Mouse (Mus musculus) B cell, adult (primary cell): ENCODE results near the gene Hist1h2ai. TPM values are rescaled to one million over a fixed set of nuclear protein-coding genes. Genes with fewer than 3 reads are reported as not detected.

Source experiments
- total RNA-seq: library from RNA; stranded (reverse); gene quantifications from 4 replicates; pipeline ENCODE4 v1.2.4, GENCODE M21; 2023; ENCODE audit not compliant: inconsistent age

Gene Hist1h2ai
- total RNA-seq, result 57.4 to 111 TPM (median 95.3 TPM) in 4 replicates

DNA sequence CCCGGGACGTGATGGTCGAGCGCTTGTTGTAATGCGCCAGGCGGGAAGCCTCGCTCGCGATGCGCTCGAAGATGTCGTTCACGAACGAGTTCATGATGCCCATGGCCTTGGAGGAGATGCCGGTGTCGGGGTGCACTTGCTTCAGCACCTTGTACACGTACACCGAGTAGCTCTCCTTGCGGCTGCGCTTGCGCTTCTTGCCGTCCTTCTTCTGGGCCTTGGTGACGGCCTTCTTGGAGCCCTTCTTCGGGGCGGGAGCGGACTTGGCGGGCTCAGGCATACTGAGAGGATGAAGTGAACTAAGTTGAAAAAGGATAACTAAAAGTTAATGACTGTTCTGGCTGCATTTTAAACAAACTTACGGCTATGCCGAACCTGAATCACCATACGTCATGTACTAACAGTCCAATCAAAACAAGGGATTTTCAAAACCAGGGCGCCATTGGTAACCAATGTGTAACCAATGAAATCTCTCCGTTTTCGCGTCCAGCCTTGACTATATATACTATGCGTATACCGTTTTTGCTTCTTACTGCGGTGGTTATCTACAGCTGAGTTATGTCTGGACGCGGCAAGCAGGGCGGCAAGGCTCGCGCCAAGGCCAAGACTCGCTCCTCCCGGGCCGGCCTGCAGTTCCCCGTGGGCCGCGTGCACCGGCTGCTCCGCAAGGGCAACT lies at the start of gene Hist1h2ai, which contains the start of gene Hist1h2bl:
TSS of gene Hist1h2ai (plus strand) at position 559 of the 676 bp plus-strand sequence.
TSS of gene Hist1h2bl (minus strand) at position 280 of the 676 bp plus-strand sequence.

DNA sequence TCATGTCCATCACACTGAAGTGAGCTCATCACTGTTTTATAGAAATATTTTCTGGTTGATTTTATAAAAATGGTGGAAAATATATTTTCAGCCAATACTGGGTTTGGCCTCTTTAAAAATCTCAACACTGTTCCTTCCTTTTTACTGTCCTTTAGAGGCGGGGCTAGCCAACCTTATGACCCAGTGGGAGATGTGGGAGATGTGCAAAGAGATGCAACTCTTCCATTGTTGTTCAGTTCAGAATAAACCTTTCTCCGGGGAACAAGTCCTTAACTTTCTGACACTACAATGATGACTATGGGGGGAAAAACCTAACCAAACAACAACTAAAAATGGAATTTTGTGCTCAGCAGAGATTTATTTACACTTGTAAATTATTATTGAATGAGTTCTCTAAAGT lies 38.9 kb upstream of the Hist1h2ai start, which contains the start of gene Olfr1360:
TSS of gene Olfr1360 (minus strand) at position 101 of the 400 bp plus-strand sequence.

DNA sequence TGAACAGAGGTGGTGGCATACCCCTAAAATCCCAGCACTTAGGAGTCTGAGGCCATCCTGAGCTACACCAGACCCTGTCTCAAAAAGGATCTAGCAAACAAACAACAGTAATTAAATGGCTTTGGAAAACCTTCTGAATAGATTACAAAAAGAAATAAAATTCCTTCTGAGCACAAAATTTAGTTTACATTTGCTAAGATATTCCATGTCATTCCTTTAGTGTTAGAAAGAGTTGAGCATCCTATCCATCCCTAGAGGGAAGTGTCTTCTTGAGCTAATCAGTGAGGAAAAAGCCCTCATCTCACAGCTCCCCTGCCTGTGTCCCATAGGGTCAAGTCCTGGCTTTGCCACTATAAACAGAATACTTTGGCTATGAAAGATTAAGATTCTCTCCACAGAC lies 18.4 kb upstream of the Hist1h2ai start, which contains the start of gene Olfr1359:
TSS of gene Olfr1359 (plus strand) at position 301 of the 400 bp plus-strand sequence.

DNA sequence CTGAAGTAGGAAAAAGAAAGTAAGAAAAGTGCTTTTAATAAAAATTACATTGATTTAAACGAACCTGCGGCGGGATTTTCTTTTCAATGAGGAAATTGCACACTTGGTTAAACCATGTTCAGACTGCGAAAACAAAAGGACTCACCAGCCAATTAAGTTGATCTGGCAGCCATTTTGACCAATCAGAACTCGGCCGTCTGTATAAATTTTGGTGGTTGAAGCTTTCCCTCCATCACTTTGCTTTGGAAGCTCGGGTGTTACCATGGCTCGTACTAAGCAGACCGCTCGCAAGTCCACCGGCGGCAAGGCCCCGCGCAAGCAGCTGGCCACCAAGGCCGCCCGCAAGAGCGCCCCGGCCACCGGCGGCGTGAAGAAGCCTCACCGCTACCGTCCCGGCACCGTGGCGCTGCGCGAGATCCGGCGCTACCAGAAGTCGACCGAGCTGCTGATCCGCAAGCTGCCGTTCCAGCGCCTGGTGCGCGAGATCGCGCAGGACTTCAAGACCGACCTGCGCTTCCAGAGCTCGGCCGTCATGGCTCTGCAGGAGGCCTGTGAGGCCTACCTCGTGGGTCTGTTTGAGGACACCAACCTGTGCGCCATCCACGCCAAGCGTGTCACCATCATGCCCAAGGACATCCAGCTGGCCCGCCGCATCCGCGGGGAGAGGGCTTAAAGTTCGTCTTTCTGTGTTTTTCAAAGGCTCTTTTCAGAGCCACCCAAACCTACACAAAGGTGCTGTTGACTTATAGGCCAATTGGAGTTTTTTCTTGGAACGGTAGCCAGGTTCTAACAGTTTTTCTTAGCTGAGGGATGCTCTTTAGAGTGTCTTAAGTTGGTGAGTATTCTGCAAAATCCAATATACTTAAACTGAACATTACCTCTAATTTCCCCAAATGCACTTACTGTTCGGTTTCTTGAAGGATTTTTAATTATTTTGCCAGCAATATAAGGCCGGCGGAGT lies 1.5 kb downstream of the Hist1h2ai start, which contains the start of gene Hist1h3h:
TSS of gene Hist1h3h (plus strand) at position 263 of the 961 bp plus-strand sequence.

DNA sequence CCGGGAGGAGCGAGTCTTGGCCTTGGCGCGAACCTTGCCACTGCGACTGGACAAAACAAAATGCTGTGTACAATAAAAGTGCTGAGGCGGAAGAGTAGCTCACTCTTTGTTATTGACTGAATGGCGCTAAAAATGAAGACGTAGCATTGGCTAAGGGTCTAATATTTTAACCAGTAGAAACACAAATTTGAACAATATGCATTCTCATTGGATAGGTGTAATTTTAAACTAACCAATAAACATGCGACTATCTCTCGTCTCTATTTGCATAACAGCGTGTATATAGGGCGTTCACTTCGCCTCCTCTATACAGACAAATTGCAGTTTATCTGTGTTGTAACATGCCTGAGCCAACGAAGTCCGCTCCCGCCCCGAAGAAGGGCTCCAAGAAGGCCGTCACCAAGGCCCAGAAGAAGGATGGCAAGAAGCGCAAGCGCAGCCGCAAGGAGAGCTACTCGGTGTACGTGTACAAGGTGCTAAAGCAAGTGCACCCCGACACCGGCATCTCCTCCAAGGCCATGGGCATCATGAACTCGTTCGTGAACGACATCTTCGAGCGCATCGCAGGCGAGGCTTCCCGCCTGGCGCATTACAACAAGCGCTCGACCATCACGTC lies 5.6 kb downstream of the Hist1h2ai start, which contains the start of gene Hist1h2bm:
TSS of gene Hist1h2bm (plus strand) at position 288 of the 616 bp plus-strand sequence.

DNA sequence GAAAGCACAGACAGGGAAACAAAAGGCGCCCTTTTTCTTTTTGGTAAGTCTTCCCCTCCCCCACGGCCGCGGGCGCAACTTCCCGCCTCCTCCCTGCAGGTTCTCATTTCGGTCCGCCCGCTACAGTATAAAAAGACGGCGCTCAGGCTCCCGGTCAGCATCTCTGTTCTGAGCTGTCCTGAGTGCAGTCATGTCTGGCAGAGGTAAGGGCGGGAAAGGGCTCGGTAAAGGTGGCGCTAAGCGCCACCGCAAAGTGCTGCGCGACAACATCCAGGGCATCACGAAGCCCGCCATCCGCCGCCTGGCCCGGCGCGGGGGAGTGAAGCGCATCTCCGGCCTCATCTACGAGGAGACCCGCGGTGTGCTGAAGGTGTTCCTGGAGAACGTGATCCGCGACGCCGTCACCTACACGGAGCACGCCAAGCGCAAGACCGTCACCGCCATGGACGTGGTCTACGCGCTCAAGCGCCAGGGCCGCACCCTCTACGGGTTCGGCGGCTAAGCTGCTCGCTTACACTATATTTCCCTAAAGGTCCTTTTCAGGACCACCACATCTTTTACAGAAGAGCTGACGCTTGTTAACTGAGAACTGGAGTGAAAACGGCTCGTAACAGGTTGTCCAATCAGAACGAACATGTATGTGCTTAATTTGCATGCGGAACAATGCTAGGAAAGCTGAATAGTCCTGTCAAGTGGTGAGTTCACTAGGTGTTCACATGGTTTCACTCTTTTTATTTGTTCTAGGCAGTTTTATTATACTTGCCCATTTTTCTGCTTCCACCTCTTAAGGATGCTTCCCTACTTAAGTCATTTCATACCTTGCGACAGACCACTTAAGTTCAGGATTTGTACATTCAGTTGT lies 18.9 kb downstream of the Hist1h2ai start, which contains the start of gene Hist1h4j:
TSS of gene Hist1h4j (plus strand) at position 159 of the 862 bp plus-strand sequence.

DNA sequence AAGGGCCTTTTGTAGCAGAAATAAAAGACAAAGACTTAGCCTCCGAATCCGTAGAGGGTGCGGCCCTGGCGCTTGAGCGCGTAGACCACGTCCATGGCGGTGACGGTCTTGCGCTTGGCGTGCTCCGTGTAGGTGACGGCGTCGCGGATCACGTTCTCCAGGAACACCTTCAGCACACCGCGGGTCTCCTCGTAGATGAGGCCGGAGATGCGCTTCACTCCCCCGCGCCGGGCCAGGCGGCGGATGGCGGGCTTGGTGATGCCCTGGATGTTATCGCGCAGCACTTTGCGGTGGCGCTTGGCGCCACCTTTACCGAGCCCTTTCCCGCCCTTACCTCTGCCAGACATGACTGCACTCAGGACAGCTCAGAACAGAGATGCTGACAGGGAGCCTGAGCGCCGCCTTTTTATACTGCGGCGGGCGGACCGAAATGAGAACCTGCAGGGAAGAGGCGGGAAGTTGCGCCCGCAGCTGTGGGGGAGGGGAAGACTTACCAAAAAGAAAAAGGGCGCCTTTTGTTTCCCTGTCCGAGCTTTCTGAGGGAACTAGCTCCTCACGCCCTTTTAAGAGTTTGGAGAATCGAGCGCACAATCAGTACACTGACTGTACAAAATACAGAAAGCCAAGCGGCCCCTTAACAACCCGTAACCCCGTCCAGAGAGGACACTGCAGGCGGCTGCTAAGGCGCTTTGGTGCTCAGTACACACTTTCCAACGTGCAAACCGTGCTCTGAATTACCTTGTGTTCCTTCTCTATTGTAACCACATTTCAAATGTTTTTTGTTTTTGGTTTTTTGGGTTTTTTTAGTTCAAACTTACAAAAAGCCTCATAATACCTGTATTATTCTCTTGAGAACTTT lies 34.2 kb downstream of the Hist1h2ai start, which contains the start of gene Hist1h4k:
TSS of gene Hist1h4k (minus strand) at position 347 of the 859 bp plus-strand sequence.

DNA sequence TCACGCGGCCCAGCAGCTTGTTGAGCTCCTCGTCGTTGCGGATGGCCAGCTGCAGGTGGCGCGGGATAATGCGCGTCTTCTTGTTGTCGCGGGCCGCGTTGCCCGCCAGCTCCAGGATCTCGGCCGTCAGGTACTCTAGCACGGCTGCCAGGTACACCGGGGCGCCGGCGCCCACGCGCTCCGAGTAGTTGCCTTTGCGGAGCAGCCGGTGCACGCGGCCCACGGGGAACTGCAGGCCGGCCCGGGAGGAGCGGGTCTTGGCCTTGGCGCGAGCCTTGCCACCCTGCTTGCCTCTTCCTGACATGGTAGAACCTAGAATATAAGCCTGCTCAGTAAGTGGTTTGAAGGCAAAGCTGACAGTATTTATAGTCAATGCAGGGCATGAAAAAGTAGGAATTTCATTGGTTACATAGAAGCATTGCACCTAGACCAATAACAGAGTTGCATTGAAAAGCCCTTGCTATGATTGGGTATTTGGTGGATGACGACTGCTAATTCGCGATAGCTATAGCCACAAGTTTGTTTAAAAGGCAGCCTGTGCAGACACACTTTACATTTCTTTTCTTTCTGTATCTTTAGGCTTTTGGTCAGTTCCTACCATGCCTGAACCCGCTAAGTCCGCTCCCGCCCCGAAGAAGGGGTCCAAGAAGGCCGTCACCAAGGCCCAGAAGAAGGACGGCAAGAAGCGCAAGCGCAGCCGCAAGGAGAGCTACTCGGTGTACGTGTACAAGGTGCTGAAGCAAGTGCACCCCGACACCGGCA lies 37.5 kb downstream of the Hist1h2ai start, which contains the start of the genes Hist1h2ak and Hist1h2bn:
TSS of gene Hist1h2ak (minus strand) at position 304 of the 762 bp plus-strand sequence.
TSS of gene Hist1h2bn (plus strand) at position 600 of the 762 bp plus-strand sequence.

Other genes with a start within 250 kb of the Hist1h2ai start
- not detected in 4 replicates for gene Nkapl, start 247.9 kb upstream of the Hist1h2ai start, total RNA-seq
- gene Zkscan4, start 237.5 kb upstream of the Hist1h2ai start, total RNA-seq, result not detected in 4 replicates
- gene Gm10065, start 237.0 kb upstream of the Hist1h2ai start, total RNA-seq, result not detected in 4 replicates
- gene AK157302, start 221.2 kb upstream of the Hist1h2ai start, total RNA-seq, result 3.9 to 5.8 TPM (median 5.4 TPM) in 4 replicates
- gene Gm11273, start 215.0 kb upstream of the Hist1h2ai start, total RNA-seq, result 17.1 to 23.9 TPM (median 22.6 TPM) in 4 replicates
- 11.4 to 14.0 TPM (median 12.5 TPM) in 4 replicates for gene Zkscan8, start 185.3 kb upstream of the Hist1h2ai start, total RNA-seq
- gene Olfr1366, start 173.6 kb upstream of the Hist1h2ai start, total RNA-seq, result not detected in 4 replicates
- gene Olfr1535, start 156.5 kb upstream of the Hist1h2ai start, total RNA-seq, result not detected in 4 replicates
- gene Olfr1364, start 134.7 kb upstream of the Hist1h2ai start, total RNA-seq, result not detected in 4 replicates
- gene Olfr1362, start 102.4 kb upstream of the Hist1h2ai start, total RNA-seq, result not detected in 4 replicates
- not detected in 4 replicates for gene Olfr11, start 73.9 kb upstream of the Hist1h2ai start, total RNA-seq
- gene Olfr1361, start 53.0 kb upstream of the Hist1h2ai start, total RNA-seq, result not detected in 4 replicates
- not detected in 4 replicates for gene Olfr1360, start 39.0 kb upstream of the Hist1h2ai start, total RNA-seq
- gene Olfr1359, start 18.3 kb upstream of the Hist1h2ai start, total RNA-seq, result not detected in 4 replicates
- 101 to 134 TPM (median 110 TPM) in 4 replicates for gene Hist1h2bl, start 279 bp upstream of the Hist1h2ai start, total RNA-seq
- 119 to 230 TPM (median 147 TPM) in 4 replicates for gene Hist1h3h, start 1.2 kb downstream of the Hist1h2ai start, total RNA-seq
- gene Hist1h2bm, start 5.6 kb downstream of the Hist1h2ai start, total RNA-seq, result 10.5 to 15.1 TPM (median 12.2 TPM) in 4 replicates
- 11.8 to 18.5 TPM (median 15.7 TPM) in 4 replicates for gene Hist1h4j, start 18.6 kb downstream of the Hist1h2ai start, total RNA-seq
- 345 to 580 TPM (median 393 TPM) in 4 replicates for gene Hist1h4k, start 34.1 kb downstream of the Hist1h2ai start, total RNA-seq
- 43.9 to 61.4 TPM (median 49.5 TPM) in 4 replicates for gene Hist1h2ak, start 37.4 kb downstream of the Hist1h2ai start, total RNA-seq
- gene Hist1h2bn, start 37.7 kb downstream of the Hist1h2ai start, total RNA-seq, result 79.2 to 91.1 TPM (median 87.7 TPM) in 4 replicates
- gene Hist1h1b, start 64.2 kb downstream of the Hist1h2ai start, total RNA-seq, result 64.3 to 100 TPM (median 75.1 TPM) in 4 replicates
- 159 to 245 TPM (median 224 TPM) in 4 replicates for gene Hist1h3i, start 66.9 kb downstream of the Hist1h2ai start, total RNA-seq
- 26.3 to 53.4 TPM (median 30.7 TPM) in 4 replicates for gene Hist1h2an, start 70.8 kb downstream of the Hist1h2ai start, total RNA-seq
- 38.6 to 53.7 TPM (median 48.7 TPM) in 4 replicates for gene Hist1h2bp, start 71.0 kb downstream of the Hist1h2ai start, total RNA-seq
- 179 to 205 TPM (median 201 TPM) in 4 replicates for gene Hist1h2bq, start 93.8 kb downstream of the Hist1h2ai start, total RNA-seq
- gene Hist1h2ao, start 94.0 kb downstream of the Hist1h2ai start, total RNA-seq, result 199 to 315 TPM (median 296 TPM) in 4 replicates
- gene Hist1h4m, start 95.3 kb downstream of the Hist1h2ai start, total RNA-seq, result 283 to 393 TPM (median 343 TPM) in 4 replicates
- gene Hist1h4n, start 115.8 kb downstream of the Hist1h2ai start, total RNA-seq, result 138 to 258 TPM (median 167 TPM) in 4 replicates
- gene Hist1h2ap, start 117.1 kb downstream of the Hist1h2ai start, total RNA-seq, result 46.5 to 101 TPM (median 67.4 TPM) in 4 replicates
- gene Hist1h2br, start 117.3 kb downstream of the Hist1h2ai start, total RNA-seq, result 177 to 204 TPM (median 198 TPM) in 4 replicates
- 3.0 to 5.1 TPM (median 4.2 TPM) in 4 replicates for gene Zfp184, start 228.7 kb downstream of the Hist1h2ai start, total RNA-seq